Mouse (Mus musculus): Measurements from ENCODE around the gene Olfr164. TPM values are rescaled to one million over a fixed set of nuclear protein-coding genes. Genes with fewer than 3 reads are reported as not detected.

Olfr164 gene
- polyA plus RNA-seq (2015; fragmentation: Nextera tagmentation; extraction: Ambion mirVana) = not detected in 2 replicates

DNA sequence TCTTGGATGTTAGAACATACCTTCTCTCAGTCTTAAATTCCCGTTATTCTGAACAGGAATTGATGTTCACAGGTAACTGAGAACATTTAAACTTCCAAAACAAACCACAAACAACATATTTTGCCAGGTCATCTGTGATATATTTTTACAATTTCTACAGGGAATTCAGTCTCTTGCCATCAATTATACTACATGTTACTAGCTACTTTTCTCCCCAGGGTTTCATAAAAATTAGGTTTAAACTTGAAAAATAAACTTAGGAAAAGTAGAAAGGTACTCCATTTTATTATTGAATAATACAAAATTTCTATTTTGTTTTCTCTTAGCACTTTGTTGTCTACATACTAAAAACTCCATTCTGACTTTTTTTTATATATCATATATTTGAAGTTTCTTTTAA lies at the start of gene Olfr164:
Olfr164 (minus strand) TSS at position 101 of the 400 bp plus-strand sequence.
- no peaks in the 10 kb centered on the region for H3K9me3 ChIP-seq
- no peak within 1 kb of the TSS for H3K27ac ChIP-seq
- WGBS = 33% methylated on average over 1 of the region's 1 CpGs
- H3K4me3 ChIP-seq (replicated peaks) = no peak within 1 kb of the TSS
- H3K4me1 ChIP-seq = no peaks in the 10 kb centered on the region
- no peak within 1 kb of the TSS for H3K9ac ChIP-seq
- no peaks in the 10 kb centered on the region for H3K27me3 ChIP-seq (replicated peaks)
- no peaks in the 10 kb centered on the region for H3K36me3 ChIP-seq
- ATAC-seq (ENCODE audit: insufficient read depth, low FRiP score, low read depth) = no peak
- no peak within 1 kb of the TSS for H3K4me2 ChIP-seq

DNA sequence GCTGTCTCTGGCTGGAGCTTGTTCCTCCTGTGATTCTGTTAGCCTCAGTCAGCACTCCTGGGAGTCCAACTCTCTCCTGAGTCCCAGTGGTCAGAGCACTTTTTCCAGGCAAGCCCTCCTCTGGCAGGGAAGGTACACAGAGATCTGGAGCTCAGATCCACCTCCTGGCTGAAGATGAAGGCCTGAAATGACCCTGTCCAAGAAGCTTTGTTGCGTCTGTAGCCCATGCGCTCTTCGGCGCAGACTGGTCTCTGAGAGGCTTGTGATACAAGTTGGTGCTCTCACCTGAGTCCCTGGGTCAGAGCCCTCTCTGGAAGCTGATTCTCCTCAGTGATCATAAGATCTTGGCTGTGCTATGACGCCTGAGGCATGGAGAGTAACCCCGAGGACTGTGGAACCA lies 35.2 kb upstream of the Olfr164 start:
- Histone ChIP-seq H3K4me3 (replicated peaks) (no peak overlapping the region), H3K4me1 (no peaks in the 10 kb centered on the region), H3K27me3 (replicated peaks) (no peaks in the 10 kb centered on the region), H3K36me3 (no peaks in the 10 kb centered on the region), H3K4me2 (no peak overlapping the region), H3K9ac (no peak overlapping the region), H3K9me3 (no peaks in the 10 kb centered on the region), H3K27ac (no peak overlapping the region)
- ATAC-seq (ENCODE audit: insufficient read depth, low FRiP score, low read depth) = no peak
- 93% methylated on average over 6 of the region's 6 CpGs for WGBS

DNA sequence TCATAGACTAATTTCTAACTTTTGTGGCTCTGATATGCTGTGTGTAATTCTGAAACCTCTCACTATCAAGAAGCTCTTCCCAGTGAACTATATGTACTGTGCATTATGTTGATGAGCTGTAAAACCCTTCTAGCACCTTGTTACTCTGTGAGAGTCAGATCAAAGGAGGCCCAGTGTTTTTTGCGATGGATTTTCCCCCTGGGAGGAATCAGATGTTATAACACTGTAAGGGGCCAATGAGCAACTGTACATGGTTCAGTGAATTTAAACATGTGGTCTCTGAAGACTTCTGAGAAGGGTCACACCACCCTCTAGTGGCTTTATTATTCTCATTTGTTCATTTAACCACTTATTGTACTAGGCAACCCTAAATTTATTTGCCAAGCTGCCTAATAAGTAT lies 50.6 kb downstream of the Olfr164 start:
- Histone ChIP-seq H3K36me3 (no peaks in the 10 kb centered on the region), H3K4me3 (replicated peaks) (no peak overlapping the region), H3K4me2 (no peak overlapping the region), H3K27me3 (replicated peaks) (no peaks in the 10 kb centered on the region), H3K27ac (no peak overlapping the region), H3K9ac (no peak overlapping the region), H3K4me1 (no peaks in the 10 kb centered on the region), H3K9me3 (no peaks in the 10 kb centered on the region)
- 31% methylated on average over 1 of the region's 1 CpGs for WGBS
- no peak for ATAC-seq (ENCODE audit: insufficient read depth, low FRiP score, low read depth)

DNA sequence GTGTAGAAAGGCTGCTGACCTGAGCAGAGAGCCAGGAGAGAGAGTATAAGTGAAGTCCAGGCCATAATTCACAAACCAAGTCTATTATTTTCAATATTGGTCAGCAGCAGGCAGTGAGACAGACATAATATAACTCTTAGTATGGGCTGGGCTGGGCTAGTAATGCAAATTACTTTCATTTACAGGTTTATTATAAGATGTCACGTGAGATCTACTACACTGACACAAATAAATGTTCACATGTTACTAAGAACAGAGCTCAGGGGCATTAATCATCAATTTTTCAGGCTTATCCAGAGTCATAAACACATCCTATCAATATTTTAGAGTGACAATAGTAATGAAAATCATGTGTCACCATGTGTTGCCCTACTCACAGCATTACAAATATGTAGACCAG lies 53.1 kb downstream of the Olfr164 start:
- ATAC-seq (ENCODE audit: insufficient read depth, low FRiP score, low read depth) = no peak
- H3K4me1 ChIP-seq = no peaks in the 10 kb centered on the region
- 44% methylated on average over 1 of the region's 1 CpGs for WGBS
- H3K9ac ChIP-seq = no peak overlapping the region
- no peaks in the 10 kb centered on the region for H3K27me3 ChIP-seq (replicated peaks)
- H3K4me2 ChIP-seq = no peak overlapping the region
- no peak overlapping the region for H3K4me3 ChIP-seq (replicated peaks)
- no peaks in the 10 kb centered on the region for H3K36me3 ChIP-seq
- no peak overlapping the region for H3K27ac ChIP-seq
- no peaks in the 10 kb centered on the region for H3K9me3 ChIP-seq

DNA sequence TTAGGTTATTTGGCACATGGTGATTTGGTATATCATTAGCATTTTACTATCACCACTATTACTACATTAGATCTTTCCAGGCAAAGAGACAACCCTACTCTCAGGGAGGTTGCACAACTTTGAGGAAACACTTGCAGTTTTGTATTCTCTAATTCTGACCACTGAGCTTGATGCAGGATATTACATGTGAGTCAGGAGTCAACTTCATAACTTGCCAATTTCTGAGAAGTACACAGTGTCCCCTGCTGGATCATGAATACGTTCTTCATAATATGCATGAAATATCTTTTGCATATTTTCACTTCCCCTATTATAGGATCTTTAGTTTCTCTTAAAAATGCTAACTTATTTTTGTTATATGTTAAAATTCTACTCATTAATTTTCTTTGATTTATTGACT lies 68.0 kb downstream of the Olfr164 start:
- WGBS = 75% methylated on average over 1 of the region's 1 CpGs
- no peak overlapping the region for H3K4me3 ChIP-seq (replicated peaks)
- H3K4me2 ChIP-seq = no peak overlapping the region
- no peaks in the 10 kb centered on the region for H3K36me3 ChIP-seq
- no peak overlapping the region for H3K9ac ChIP-seq
- no peaks in the 10 kb centered on the region for H3K9me3 ChIP-seq
- H3K27ac ChIP-seq = no peak overlapping the region
- no peak for ATAC-seq (ENCODE audit: insufficient read depth, low FRiP score, low read depth)
- H3K27me3 ChIP-seq (replicated peaks) = no peaks in the 10 kb centered on the region
- no peaks in the 10 kb centered on the region for H3K4me1 ChIP-seq

DNA sequence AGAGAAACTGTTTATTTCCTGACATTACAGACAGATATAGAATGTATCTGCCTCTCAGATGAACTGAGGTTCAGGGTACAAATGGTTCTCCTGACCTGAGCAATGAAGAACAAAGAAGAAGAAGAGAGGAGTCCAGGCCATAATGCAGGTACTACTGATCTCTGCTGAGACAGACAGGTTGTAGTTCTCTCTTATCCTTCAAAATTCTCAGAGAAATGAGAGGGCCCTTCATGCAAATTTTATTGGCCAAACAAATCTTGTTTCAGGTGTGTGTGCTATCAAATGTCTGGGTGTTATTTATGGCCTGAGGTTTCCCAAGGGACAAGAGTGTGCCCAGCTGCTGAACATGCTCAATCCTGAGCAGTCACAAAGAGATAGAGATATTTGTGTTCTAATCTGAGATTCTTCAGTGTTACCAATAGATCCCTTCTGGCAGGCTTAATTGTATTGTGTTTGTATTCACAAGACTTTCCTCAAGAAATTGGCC lies 72.3 kb downstream of the Olfr164 start:
- no peaks in the 10 kb centered on the region for H3K4me1 ChIP-seq
- ATAC-seq (ENCODE audit: insufficient read depth, low FRiP score, low read depth) = no peak
- H3K27ac ChIP-seq = no peak overlapping the region
- no peaks in the 10 kb centered on the region for H3K36me3 ChIP-seq
- H3K9ac ChIP-seq = no peak overlapping the region
- H3K4me2 ChIP-seq = no peak overlapping the region
- no peaks in the 10 kb centered on the region for H3K27me3 ChIP-seq (replicated peaks)
- H3K4me3 ChIP-seq (replicated peaks) = no peak overlapping the region
- H3K9me3 ChIP-seq = no peaks in the 10 kb centered on the region

DNA sequence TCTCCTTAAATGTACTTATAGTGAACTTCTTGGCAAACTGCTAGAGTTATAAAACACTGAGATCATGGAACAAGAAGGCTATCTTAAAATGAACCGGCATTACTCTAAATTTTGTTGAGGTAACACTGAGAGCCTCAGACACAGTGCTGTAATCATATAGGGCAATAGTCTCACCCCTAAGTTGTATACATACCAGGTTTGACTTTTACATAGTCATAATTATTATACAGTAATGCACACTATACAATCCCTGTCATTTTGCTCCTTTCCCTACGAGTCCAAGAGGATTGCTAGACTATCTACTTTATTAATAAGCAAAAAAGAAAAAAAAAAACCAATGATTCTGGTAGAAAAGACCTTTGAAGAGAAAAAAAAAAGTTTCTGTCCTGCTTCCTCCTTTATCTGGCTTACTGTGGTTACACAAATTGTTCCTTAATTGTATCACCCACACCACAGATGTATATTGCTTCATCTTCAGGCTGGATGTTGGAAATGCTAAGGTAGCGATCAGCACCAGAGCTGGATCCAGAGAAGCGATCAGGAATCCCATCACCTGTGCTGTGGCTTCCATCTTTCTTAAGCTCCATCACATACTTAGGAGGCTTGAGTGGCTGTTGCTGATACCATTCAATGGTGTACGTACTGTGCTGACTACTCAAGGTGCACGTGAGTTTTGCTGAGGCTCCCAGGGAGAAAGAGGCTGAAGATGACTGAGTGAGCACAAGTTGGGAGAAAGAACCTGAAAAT lies 72.9 kb downstream of the Olfr164 start:
- no peak overlapping the region for H3K4me2 ChIP-seq
- no peaks in the 10 kb centered on the region for H3K27me3 ChIP-seq (replicated peaks)
- no peak overlapping the region for H3K9ac ChIP-seq
- 79% methylated on average over 6 of the region's 6 CpGs for WGBS
- no peaks in the 10 kb centered on the region for H3K9me3 ChIP-seq
- no peaks in the 10 kb centered on the region for H3K36me3 ChIP-seq
- no peak overlapping the region for H3K4me3 ChIP-seq (replicated peaks)
- ATAC-seq (ENCODE audit: insufficient read depth, low FRiP score, low read depth) = no peak
- H3K4me1 ChIP-seq = no peaks in the 10 kb centered on the region
- H3K27ac ChIP-seq = no peak overlapping the region

DNA sequence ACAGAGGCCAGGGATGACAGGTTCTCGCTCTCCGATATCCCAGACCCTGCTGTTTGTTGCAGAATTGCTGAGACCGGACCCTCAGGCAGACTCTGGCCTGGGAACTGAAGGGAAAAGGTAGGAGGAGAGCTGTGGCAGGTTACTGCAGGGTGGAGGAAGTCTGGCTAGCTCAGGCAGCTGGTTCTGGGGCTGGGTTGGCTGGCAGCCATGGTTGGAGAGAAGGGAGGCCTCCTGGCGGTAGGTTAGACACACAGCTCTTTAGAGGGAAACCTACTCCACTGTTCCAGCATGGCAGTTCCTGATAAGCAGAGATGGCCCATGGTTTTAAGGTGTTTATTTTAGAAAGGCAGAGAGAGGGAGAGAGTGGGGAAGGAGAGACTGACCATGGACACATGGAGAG lies 77.1 kb downstream of the Olfr164 start:
- Histone ChIP-seq H3K4me2 (no peak overlapping the region), H3K27ac (no peak overlapping the region), H3K9me3 (no peaks in the 10 kb centered on the region), H3K9ac (no peak overlapping the region), H3K4me3 (replicated peaks) (no peak overlapping the region), H3K36me3 (no peaks in the 10 kb centered on the region), H3K27me3 (replicated peaks) (no peaks in the 10 kb centered on the region), H3K4me1 (no peaks in the 10 kb centered on the region)
- WGBS = 86% methylated on average over 4 of the region's 4 CpGs
- no peak for ATAC-seq (ENCODE audit: insufficient read depth, low FRiP score, low read depth)

Small RNA genes within 50 kb of the gene (microRNA-seq; reads per million reads assigned to microRNA genes)
- not detected for gene Gm23612

Other genes with a start within 250 kb of the Olfr164 start
- gene Olfr165, start 109.1 kb upstream of the Olfr164 start, polyA plus RNA-seq (2015; fragmentation: Nextera tagmentation; extraction: Ambion mirVana) = not detected in 2 replicates
- gene Olfr166, start 169.6 kb upstream of the Olfr164 start, polyA plus RNA-seq (2015; fragmentation: Nextera tagmentation; extraction: Ambion mirVana) = not detected in 2 replicates
- not detected in 2 replicates for gene Olfr167, start 208.2 kb upstream of the Olfr164 start, polyA plus RNA-seq (2015; fragmentation: Nextera tagmentation; extraction: Ambion mirVana)
- not detected in 2 replicates for gene Olfr168, start 221.5 kb upstream of the Olfr164 start, polyA plus RNA-seq (2015; fragmentation: Nextera tagmentation; extraction: Ambion mirVana)